Mouse (Mus musculus) heart, embryonic 15.5 days (tissue): ENCODE data around the gene Col23a1. TPM values are rescaled to one million over a fixed set of nuclear protein-coding genes. Genes with fewer than 3 reads are reported as not detected.
A peak's percentile ranks its signal among the peaks of the same experiment; 100 is the strongest.

Source experiments
- ATAC-seq: fragments of 200-750 bp; cut with Nextera tagmentation; replicated peaks from 2 replicates; pipeline ENCODE4 v1.8.0; 2017; ENCODE audit warnings: low read depth, moderate TSS enrichment; ENCODE audit not compliant: insufficient number of reproducible peaks, insufficient read depth, low FRiP score
- H3K27ac ChIP-seq: fragments of 300-500 bp; sonication (generic); 2 replicates; pipeline ENCODE4 v1.5.1; 2015; ENCODE audit warnings: mild to moderate bottlenecking, inconsistent platforms
- H3K27me3 ChIP-seq: fragments of 300-500 bp; sonication (generic); 2 replicates; pipeline ENCODE4 v1.6.1; 2015; ENCODE audit warnings: inconsistent platforms
- H3K36me3 ChIP-seq: fragments of 300-500 bp; sonication (generic); 2 replicates; pipeline ENCODE4 v1.6.1; 2015; ENCODE audit warnings: mild to moderate bottlenecking, inconsistent platforms
- H3K4me1 ChIP-seq: fragments of 300-500 bp; sonication (generic); replicated peaks from 2 replicates; pipeline ENCODE4 v1.6.1; 2015; ENCODE audit warnings: inconsistent platforms
- H3K4me2 ChIP-seq: fragments of 300-500 bp; sonication (generic); 2 replicates; pipeline ENCODE4 v1.6.1; 2015; ENCODE audit warnings: inconsistent platforms, mild to moderate bottlenecking, moderate library complexity
- H3K4me3 ChIP-seq: fragments of 300-500 bp; sonication (generic); 2 replicates; pipeline ENCODE4 v1.5.1; 2015; ENCODE audit warnings: mild to moderate bottlenecking, inconsistent platforms
- H3K9ac ChIP-seq: fragments of 300-500 bp; sonication (generic); 2 replicates; pipeline ENCODE4 v1.6.1; 2015; ENCODE audit warnings: mild to moderate bottlenecking, inconsistent platforms
- H3K9me3 ChIP-seq: fragments of 300-500 bp; sonication (generic); replicated peaks from 2 replicates; pipeline ENCODE4 v1.6.1; 2016; ENCODE audit warnings: inconsistent platforms
- WGBS: fragments of 180-500 bp; shearing (Covaris S2); methylation state at CpG from one replicate; pipeline ENCODE4 v1.1.7; 2015; ENCODE audit warnings: mixed read lengths; 5-methylcytosine and 5-hydroxymethylcytosine counted together
- polyA plus RNA-seq: library from polyadenylated mRNA; unstranded; fragments of >200 nt; fragmentation: Nextera tagmentation; extraction: Ambion mirVana; gene quantifications from 2 replicates; pipeline ENCODE4 v1.2.1, GENCODE M21; 2015

Col23a1 gene
- polyA plus RNA-seq, 1 experiment from 2014 or later = 7.2 TPM

GRCm38 (mm10) chr11:51591915-51592314, 302.2 kb downstream of the Col23a1 start:
- Histone ChIP-seq H3K36me3 (peaks cover 87% of the 10 kb centered on the region), H3K9ac (no peak overlapping the region), H3K27me3 (no peaks in the 10 kb centered on the region), H3K4me2 (no peak overlapping the region), H3K9me3 (no peaks in the 10 kb centered on the region), H3K27ac (no peak overlapping the region), H3K4me3 (no peak overlapping the region), H3K4me1 (peaks cover 3% of the 10 kb centered on the region; the same call in 1 of the 2 replicates)
- ATAC-seq = no peak
- WGBS = 82% methylated on average over 7 of the region's 7 CpGs

- 0 out of 2 replicates have a peak, but pooled peaks cover 3% of the 10 kb centered on the region for H3K4me1 ChIP-seq
Measured at GRCm38 (mm10) chr11:51593368-51593767, 303.6 kb downstream of the Col23a1 start.

DNA sequence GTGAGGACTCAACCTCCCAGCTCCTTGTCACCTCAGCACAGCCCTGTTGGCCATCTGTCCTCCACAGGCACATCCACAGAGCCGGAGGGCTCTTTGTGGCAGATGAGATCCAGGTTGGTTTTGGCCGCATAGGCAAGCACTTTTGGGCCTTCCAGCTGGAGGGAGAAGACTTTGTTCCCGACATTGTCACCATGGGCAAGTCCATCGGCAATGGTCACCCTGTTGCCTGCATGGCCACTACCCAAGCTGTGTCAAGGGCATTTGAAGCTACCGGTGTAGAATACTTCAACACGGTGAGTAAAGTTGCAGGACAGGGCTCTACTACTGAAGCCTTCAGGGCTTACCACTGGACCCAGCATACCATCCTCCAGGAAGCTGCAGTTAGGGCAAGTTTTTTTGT, 304.1 kb downstream of the Col23a1 start:
- Histone ChIP-seq H3K4me1 (0 out of 2 replicates have a peak, but pooled peaks cover 3% of the 10 kb centered on the region), H3K4me3 (no peak overlapping the region), H3K27ac (no peak overlapping the region), H3K36me3 (peaks cover 90% of the 10 kb centered on the region), H3K4me2 (no peak overlapping the region), H3K27me3 (no peaks in the 10 kb centered on the region), H3K9ac (no peak overlapping the region), H3K9me3 (no peaks in the 10 kb centered on the region)
- ATAC-seq = no peak
- 86% methylated on average over 6 of the region's 6 CpGs for WGBS

More at GRCm38 (mm10) chr11:51593368-51593767, 303.6 kb downstream of the Col23a1 start:
- Histone ChIP-seq H3K4me2 (no peak overlapping the region), H3K36me3 (peaks cover 88% of the 10 kb centered on the region), H3K27me3 (no peaks in the 10 kb centered on the region), H3K9me3 (no peaks in the 10 kb centered on the region), H3K9ac (no peak overlapping the region), H3K27ac (no peak overlapping the region), H3K4me3 (no peak overlapping the region)
- ATAC-seq = no peak
- WGBS = 92% methylated on average over 4 of the region's 4 CpGs

DNA sequence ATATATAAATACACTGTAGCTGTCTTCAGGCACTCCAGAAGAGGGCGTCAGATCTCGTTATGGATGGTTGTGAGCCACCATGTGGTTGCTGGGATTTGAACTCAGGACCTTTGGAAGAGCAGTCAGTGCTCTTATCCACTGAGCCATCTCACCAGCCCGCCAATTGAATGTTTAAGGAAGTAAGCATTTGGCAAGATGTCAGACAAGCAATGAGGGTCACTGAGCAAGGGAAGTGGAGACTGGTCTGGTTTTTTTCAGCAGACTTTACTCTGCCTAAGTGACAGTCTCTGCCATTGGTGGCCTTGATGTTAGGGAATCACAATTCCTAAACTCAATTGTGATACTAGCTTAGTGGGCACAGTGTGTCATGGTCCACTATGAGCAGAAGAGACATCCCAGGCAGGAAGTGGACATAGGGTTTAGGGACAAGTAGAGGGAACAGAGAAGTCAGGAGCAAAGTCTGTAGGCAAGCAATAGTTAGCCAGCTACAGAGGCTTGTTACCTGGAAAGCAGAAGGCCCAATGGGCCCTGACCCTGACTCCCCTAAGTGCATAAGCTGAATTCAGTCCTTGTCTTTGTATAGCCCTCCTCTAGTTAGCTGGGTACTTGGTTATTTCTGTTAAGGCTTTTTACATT, 305.1 kb downstream of the Col23a1 start:
- Histone ChIP-seq H3K9me3 (no peaks in the 10 kb centered on the region), H3K4me1 (0 out of 2 replicates have a peak, but pooled peaks cover 3% of the 10 kb centered on the region), H3K36me3 (peaks cover 90% of the 10 kb centered on the region), H3K4me3 (no peak overlapping the region), H3K4me2 (no peak overlapping the region), H3K27ac (no peak overlapping the region), H3K27me3 (no peaks in the 10 kb centered on the region), H3K9ac (no peak overlapping the region)
- WGBS = 60% methylated on average over 3 of the region's 3 CpGs
- no peak for ATAC-seq

DNA sequence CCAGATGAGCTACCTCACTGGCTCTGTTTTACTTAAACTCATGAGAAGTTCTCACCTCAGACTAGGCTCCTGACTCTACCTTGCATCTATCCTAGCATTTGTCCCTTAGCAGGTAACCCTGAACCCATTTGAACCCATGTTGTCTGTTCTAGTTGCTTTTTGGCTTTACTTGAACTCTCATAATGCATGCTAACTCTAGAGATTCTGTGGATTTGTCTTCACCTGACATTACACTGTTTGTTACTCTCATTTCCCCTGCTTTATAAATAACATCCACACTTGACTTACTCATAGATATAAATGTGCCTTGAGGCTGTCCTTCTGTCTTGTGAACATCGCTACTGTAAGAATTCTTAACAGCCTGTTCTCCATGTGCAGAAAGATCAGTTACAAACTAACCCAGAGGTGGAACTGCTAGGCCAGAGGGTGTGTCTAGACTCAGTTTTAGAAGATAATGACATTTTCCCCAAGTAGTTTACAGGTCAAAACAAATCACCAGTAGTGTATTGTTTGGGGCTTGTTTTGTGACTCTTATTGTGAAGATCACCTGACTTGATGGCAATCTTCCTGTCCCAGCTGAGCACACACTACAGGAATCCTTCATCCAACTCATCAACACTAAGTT, 305.9 kb downstream of the Col23a1 start:
- Histone ChIP-seq H3K27me3 (no peaks in the 10 kb centered on the region), H3K36me3 (peaks cover 93% of the 10 kb centered on the region), H3K9ac (no peak overlapping the region), H3K4me2 (no peak overlapping the region), H3K4me3 (no peak overlapping the region), H3K9me3 (no peaks in the 10 kb centered on the region), H3K27ac (no peak overlapping the region), H3K4me1 (0 out of 2 replicates have a peak, but pooled peaks cover 3% of the 10 kb centered on the region)
- 84% methylated on average over 1 of the region's 1 CpGs for WGBS
- ATAC-seq = no peak

- Histone ChIP-seq H3K4me3 (no peak overlapping the region), H3K9ac (no peak overlapping the region), H3K4me2 (no peak overlapping the region), H3K9me3 (no peaks in the 10 kb centered on the region), H3K36me3 (peaks cover 98% of the 10 kb centered on the region), H3K4me1 (peaks cover 4% of the 10 kb centered on the region; the same call in 1 of the 2 replicates), H3K27me3 (no peaks in the 10 kb centered on the region), H3K27ac (no peak overlapping the region)
- no peak for ATAC-seq
- WGBS = 72% methylated on average over 2 of the region's 2 CpGs
Measured at GRCm38 (mm10) chr11:51597553-51597952, 307.8 kb downstream of the Col23a1 start.

- H3K4me3 ChIP-seq = no peak overlapping the region
- ATAC-seq = no peak
- no peak overlapping the region for H3K9ac ChIP-seq
- peaks cover 27% of the 10 kb centered on the region for H3K4me1 ChIP-seq
- no peaks in the 10 kb centered on the region for H3K27me3 ChIP-seq
- no peak overlapping the region for H3K4me2 ChIP-seq
- H3K9me3 ChIP-seq = no peaks in the 10 kb centered on the region
- WGBS = 82% methylated on average over 3 of the region's 3 CpGs
- H3K27ac ChIP-seq = no peak overlapping the region
- peaks cover 76% of the 10 kb centered on the region for H3K36me3 ChIP-seq
Measured at GRCm38 (mm10) chr11:51602253-51602652, 312.5 kb downstream of the Col23a1 start.

- H3K36me3 ChIP-seq = peaks cover 41% of the 10 kb centered on the region
- no peaks in the 10 kb centered on the region for H3K9me3 ChIP-seq
- H3K4me3 ChIP-seq = peak overlapping the region; percentile 95
Measured at GRCm38 (mm10) chr11:51605602-51606446, 316.1 kb downstream of the Col23a1 start.

DNA sequence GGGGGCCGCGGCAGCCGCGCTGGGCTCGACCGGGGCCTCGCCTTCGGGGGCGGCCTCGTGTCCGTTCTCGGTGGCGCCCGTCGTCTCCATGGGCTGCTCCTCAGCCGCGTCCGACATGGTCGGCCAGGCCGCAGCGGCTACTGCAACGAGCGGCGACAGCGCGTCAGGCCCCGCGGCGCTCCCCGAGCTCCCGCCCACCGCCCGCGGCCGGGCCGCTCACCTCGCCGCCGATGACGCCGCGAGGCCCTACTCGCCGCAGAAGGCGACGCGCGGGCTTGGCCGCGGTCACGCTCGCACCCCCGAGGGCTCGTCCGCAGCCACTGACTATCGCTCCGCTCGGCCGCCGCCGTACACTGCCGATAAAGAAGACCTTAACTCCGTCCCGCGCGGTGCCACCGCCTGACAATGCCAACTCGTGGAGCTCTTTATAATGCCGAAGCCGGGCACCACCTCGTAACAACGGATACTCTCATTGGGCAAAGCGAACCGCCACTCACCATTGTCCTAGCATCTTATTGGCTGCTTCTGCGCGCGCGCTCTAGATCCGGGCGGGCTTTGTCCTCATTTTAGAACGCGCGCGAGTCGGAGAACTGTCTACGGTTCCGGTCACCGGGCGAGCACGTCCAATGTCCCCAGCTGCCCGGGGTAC, 316.9 kb downstream of the Col23a1 start, which contains the start of gene Hnrnpab:
Gene Hnrnpab (minus strand): TSS at position 401 of the 649 bp plus-strand sequence.
- no peaks in the 10 kb centered on the region for H3K27me3 ChIP-seq
- H3K9me3 ChIP-seq = no peaks in the 10 kb centered on the region
- H3K36me3 ChIP-seq = peaks cover 33% of the 10 kb centered on the region
- H3K27ac ChIP-seq = peak within 1 kb of the TSS; percentile 93
- H3K4me3 ChIP-seq = peak within 1 kb of the TSS; percentile 95
- WGBS = under 1% methylated on average over 89 of the region's 91 CpGs
- H3K9ac ChIP-seq = peak within 1 kb of the TSS; percentile 98
- H3K4me2 ChIP-seq = peak within 1 kb of the TSS; percentile 83
- H3K4me1 ChIP-seq = peaks cover 32% of the 10 kb centered on the region
- ATAC-seq = peak; percentile 92

More at GRCm38 (mm10) chr11:51605602-51606446, 316.1 kb downstream of the Col23a1 start:
- ATAC-seq = peak; percentile 78
- peak overlapping the region; percentile 93 for H3K27ac ChIP-seq
- under 1% methylated on average over 76 of the region's 81 CpGs for WGBS
- peak overlapping the region; percentile 83 for H3K4me2 ChIP-seq
- peak overlapping the region; percentile 98 for H3K9ac ChIP-seq
- H3K27me3 ChIP-seq = no peaks in the 10 kb centered on the region
- peaks cover 32% of the 10 kb centered on the region for H3K4me1 ChIP-seq

- 10% methylated on average over 15 of the region's 15 CpGs for WGBS
- H3K4me2 ChIP-seq = peak overlapping the region; percentile 83
- H3K27ac ChIP-seq = peak overlapping the region; percentile 84
- H3K36me3 ChIP-seq = peaks cover 27% of the 10 kb centered on the region
- no peaks in the 10 kb centered on the region for H3K27me3 ChIP-seq
- ATAC-seq = peak; percentile 12
- H3K4me3 ChIP-seq = peak overlapping the region; percentile 95
- H3K9ac ChIP-seq = peak overlapping the region; percentile 65
- H3K9me3 ChIP-seq = no peaks in the 10 kb centered on the region
- H3K4me1 ChIP-seq = peaks cover 31% of the 10 kb centered on the region
Measured at GRCm38 (mm10) chr11:51607096-51607738, 317.5 kb downstream of the Col23a1 start.
